Mouse (Mus musculus): ENCODE data around the gene Cspg5. TPM values are rescaled to one million over a fixed set of nuclear protein-coding genes. Genes with fewer than 3 reads are reported as not detected.

The Cspg5 gene
- polyA plus RNA-seq, 1 experiment from 2014 or later: 66.5 TPM

- H3K4me1 ChIP-seq (replicated peaks): 0 out of 2 replicates have a peak, but pooled peaks cover 9% of the 10 kb centered on the region
- H3K9me3 ChIP-seq: no peaks in the 10 kb centered on the region
- no peak for ATAC-seq (ENCODE audit: low read depth)
- H3K4me2 ChIP-seq: no peak overlapping the region
- WGBS: 82% methylated on average over 16 of the region's 16 CpGs
- no peak overlapping the region for H3K27ac ChIP-seq (replicated peaks)
- H3K27me3 ChIP-seq: no peaks in the 10 kb centered on the region
- H3K4me3 ChIP-seq: no peak overlapping the region
- H3K36me3 ChIP-seq: peaks cover 86% of the 10 kb centered on the region
- no peak overlapping the region for H3K9ac ChIP-seq
These were observed 13.1 kb upstream of the Cspg5 start for GRCm38 (mm10) chr9:110230395-110231071.

GRCm38 (mm10) chr9:110234962-110235361 lies 8.6 kb upstream of the Cspg5 start:
- Histone ChIP-seq H3K4me3 (no peak overlapping the region), H3K9me3 (no peaks in the 10 kb centered on the region), H3K9ac (no peak overlapping the region), H3K27ac (replicated peaks) (no peak overlapping the region), H3K36me3 (peaks cover 89% of the 10 kb centered on the region), H3K4me1 (replicated peaks) (no peaks in the 10 kb centered on the region), H3K27me3 (no peaks in the 10 kb centered on the region), H3K4me2 (no peak overlapping the region)
- ATAC-seq (ENCODE audit: low read depth): no peak
- WGBS: 96% methylated on average over 6 of the region's 6 CpGs

GRCm38 (mm10) chr9:110244567-110244888 lies 945 bp downstream of the Cspg5 start:
- WGBS: 24% methylated on average over 7 of the region's 7 CpGs
- Histone ChIP-seq H3K9me3 (no peaks in the 10 kb centered on the region), H3K4me2 (peak overlapping the region; percentile 98), H3K4me3 (peak overlapping the region; percentile 82), H3K9ac (peak overlapping the region; percentile 90), H3K4me1 (replicated peaks) (peaks cover 40% of the 10 kb centered on the region), H3K27me3 (no peaks in the 10 kb centered on the region), H3K27ac (replicated peaks) (peak overlapping the region; percentile 93), H3K36me3 (peaks cover 33% of the 10 kb centered on the region; the same call in 1 of the 2 replicates)
- no peak for ATAC-seq (ENCODE audit: low read depth)

GRCm38 (mm10) chr9:110244889-110245589 lies 1.5 kb downstream of the Cspg5 start:
- peaks cover 30% of the 10 kb centered on the region; the same call in 1 of the 2 replicates for H3K36me3 ChIP-seq
- H3K9ac ChIP-seq: peak overlapping the region; percentile 90
- H3K27me3 ChIP-seq: no peaks in the 10 kb centered on the region
- no peaks in the 10 kb centered on the region for H3K9me3 ChIP-seq
- H3K4me3 ChIP-seq: peak overlapping the region; percentile 82
- peaks cover 45% of the 10 kb centered on the region for H3K4me1 ChIP-seq (replicated peaks)
- WGBS: under 1% methylated on average over 75 of the region's 93 CpGs
- ATAC-seq (ENCODE audit: low read depth): peak; percentile 66
- H3K4me2 ChIP-seq: peak overlapping the region; percentile 98
- H3K27ac ChIP-seq (replicated peaks): peak overlapping the region; percentile 93

DNA sequence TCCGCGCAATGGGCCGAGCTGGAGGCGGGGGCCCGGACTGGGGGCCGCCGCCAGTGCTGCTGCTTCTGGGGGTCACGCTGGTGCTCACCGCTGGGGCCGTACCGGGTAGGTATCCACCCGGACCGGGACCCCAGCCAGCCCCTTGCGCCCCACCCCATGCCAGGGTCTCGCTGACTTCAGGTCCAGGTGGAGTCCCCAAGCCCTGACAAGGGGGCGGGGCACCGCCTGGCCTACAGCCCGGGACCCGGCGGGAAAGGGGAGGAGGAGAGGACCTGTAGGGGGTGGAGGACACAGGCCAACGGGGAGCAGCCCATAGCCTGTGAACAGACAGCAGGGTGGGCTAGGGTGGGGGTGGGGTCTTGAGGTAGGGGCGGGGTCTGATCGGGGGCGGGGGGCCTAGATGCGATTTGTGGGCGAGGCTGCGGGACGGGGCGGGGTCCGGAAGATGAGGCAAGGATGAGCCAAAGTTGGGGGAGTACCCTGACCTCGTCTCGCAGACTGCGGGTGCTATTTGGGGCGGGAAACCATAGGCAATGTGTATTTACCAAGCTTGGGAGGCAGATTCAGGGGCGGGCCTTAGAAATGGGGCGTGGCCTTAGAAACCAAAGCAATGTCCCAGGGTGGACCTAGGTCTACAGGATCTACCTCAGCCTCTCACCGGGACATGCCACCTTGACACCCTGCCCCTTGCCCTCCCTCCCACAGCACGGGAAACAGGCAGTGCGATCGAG lies 2.2 kb downstream of the Cspg5 start:
- WGBS: under 1% methylated on average over 35 of the region's 40 CpGs
- Histone ChIP-seq H3K27me3 (no peaks in the 10 kb centered on the region), H3K9me3 (no peaks in the 10 kb centered on the region), H3K27ac (replicated peaks) (peak overlapping the region; percentile 93), H3K4me3 (peak overlapping the region; percentile 82), H3K36me3 (peaks cover 25% of the 10 kb centered on the region; the same call in 1 of the 2 replicates), H3K4me1 (replicated peaks) (peaks cover 53% of the 10 kb centered on the region), H3K4me2 (peak overlapping the region; percentile 98), H3K9ac (peak overlapping the region; percentile 90)
- peak; percentile 78 for ATAC-seq (ENCODE audit: low read depth)

- 30% methylated on average over 13 of the region's 13 CpGs for WGBS
- ATAC-seq (ENCODE audit: low read depth): peak; percentile 11
- Histone ChIP-seq H3K4me2 (peak overlapping the region; percentile 98), H3K27ac (replicated peaks) (peak overlapping the region; percentile 93), H3K9ac (peak overlapping the region; percentile 90), H3K27me3 (no peaks in the 10 kb centered on the region), H3K4me1 (replicated peaks) (peaks cover 58% of the 10 kb centered on the region), H3K4me3 (peak overlapping the region; percentile 82), H3K36me3 (peaks cover 20% of the 10 kb centered on the region; the same call in 1 of the 2 replicates), H3K9me3 (no peaks in the 10 kb centered on the region)
These were observed 2.7 kb downstream of the Cspg5 start for GRCm38 (mm10) chr9:110246321-110246640.

GRCm38 (mm10) chr9:110247049-110247448 lies 3.5 kb downstream of the Cspg5 start:
- H3K27ac ChIP-seq (replicated peaks): peak overlapping the region; percentile 93
- peaks cover 61% of the 10 kb centered on the region for H3K4me1 ChIP-seq (replicated peaks)
- no peak for ATAC-seq (ENCODE audit: low read depth)
- no peak overlapping the region for H3K4me3 ChIP-seq
- 85% methylated on average over 10 of the region's 10 CpGs for WGBS
- peaks cover 12% of the 10 kb centered on the region; the same call in 1 of the 2 replicates for H3K36me3 ChIP-seq
- H3K4me2 ChIP-seq: peak overlapping the region; percentile 98
- H3K27me3 ChIP-seq: no peaks in the 10 kb centered on the region
- 0 out of 2 replicates have a peak overlapping the region, but pooled peaks have one; percentile 26 for H3K9ac ChIP-seq
- no peaks in the 10 kb centered on the region for H3K9me3 ChIP-seq

DNA sequence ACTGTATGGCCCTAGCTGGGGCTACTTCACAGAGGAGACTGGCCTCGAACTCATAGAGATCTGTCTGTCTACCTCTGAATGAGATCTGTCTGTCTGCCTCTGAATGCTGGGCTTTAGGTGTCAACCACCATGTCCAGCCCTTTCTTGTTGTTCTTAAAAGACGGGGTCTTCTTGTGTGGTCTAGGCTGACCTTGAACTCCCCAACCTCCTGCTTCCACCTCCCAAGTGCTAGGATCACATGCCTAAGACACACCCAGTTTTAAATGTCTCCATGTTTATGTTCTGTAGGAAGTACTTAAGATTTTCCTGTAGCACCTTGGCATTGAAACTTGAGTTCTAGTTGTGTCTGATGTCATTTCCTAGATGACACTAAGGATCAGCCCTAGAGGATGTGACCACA lies 5.3 kb downstream of the Cspg5 start:
- Histone ChIP-seq H3K27me3 (no peaks in the 10 kb centered on the region), H3K27ac (replicated peaks) (peak overlapping the region; percentile 92), H3K4me1 (replicated peaks) (peaks cover 61% of the 10 kb centered on the region), H3K4me2 (peak overlapping the region; percentile 44), H3K9me3 (no peaks in the 10 kb centered on the region), H3K4me3 (no peak overlapping the region), H3K36me3 (0 out of 2 replicates have a peak, but pooled peaks cover 11% of the 10 kb centered on the region), H3K9ac (no peak overlapping the region)
- 51% methylated on average over 2 of the region's 2 CpGs for WGBS
- no peak for ATAC-seq (ENCODE audit: low read depth)

- WGBS: 3% methylated on average over 11 of the region's 11 CpGs
- Histone ChIP-seq H3K9ac (peak overlapping the region; percentile 63), H3K4me2 (peak overlapping the region; percentile 44), H3K27me3 (no peaks in the 10 kb centered on the region), H3K9me3 (no peaks in the 10 kb centered on the region), H3K4me3 (peak overlapping the region; percentile 5), H3K4me1 (replicated peaks) (peaks cover 52% of the 10 kb centered on the region), H3K27ac (replicated peaks) (peak overlapping the region; percentile 92), H3K36me3 (0 out of 2 replicates have a peak, but pooled peaks cover 11% of the 10 kb centered on the region)
- peak; percentile 81 for ATAC-seq (ENCODE audit: low read depth)
These were observed 6.4 kb downstream of the Cspg5 start for GRCm38 (mm10) chr9:110249823-110250543.

- Histone ChIP-seq H3K36me3 (0 out of 2 replicates have a peak, but pooled peaks cover 11% of the 10 kb centered on the region), H3K4me3 (no peak overlapping the region), H3K4me1 (replicated peaks) (peaks cover 59% of the 10 kb centered on the region), H3K4me2 (peak overlapping the region; percentile 44), H3K27ac (replicated peaks) (peak overlapping the region; percentile 92), H3K9me3 (no peaks in the 10 kb centered on the region), H3K27me3 (no peaks in the 10 kb centered on the region), H3K9ac (peak overlapping the region; percentile 63; the same call in 1 of the 2 replicates)
- ATAC-seq (ENCODE audit: low read depth): no peak
- WGBS: 76% methylated on average over 14 of the region's 14 CpGs
These were observed 7.2 kb downstream of the Cspg5 start for GRCm38 (mm10) chr9:110250776-110251175.

GRCm38 (mm10) chr9:110255407-110256019 lies 11.9 kb downstream of the Cspg5 start:
- Histone ChIP-seq H3K9ac (peak overlapping the region; percentile 26; the same call in 1 of the 2 replicates), H3K9me3 (no peaks in the 10 kb centered on the region)

More at GRCm38 (mm10) chr9:110255407-110256019, 11.9 kb downstream of the Cspg5 start:
- Histone ChIP-seq H3K4me3 (no peak overlapping the region), H3K27me3 (no peaks in the 10 kb centered on the region), H3K27ac (replicated peaks) (peak overlapping the region; percentile 76), H3K36me3 (peaks cover 17% of the 10 kb centered on the region), H3K4me2 (peak overlapping the region; percentile 11; the same call in 1 of the 2 replicates), H3K4me1 (replicated peaks) (peaks cover 46% of the 10 kb centered on the region)
- peak; percentile 85 for ATAC-seq (ENCODE audit: low read depth)
- WGBS: 13% methylated on average over 15 of the region's 15 CpGs
